Mouse (Mus musculus) MEL (cell line): ENCODE data around the gene Ankrd16.

Experiments
- ELF1 ChIP-seq: IDR thresholded peaks from 2 replicates; pipeline ENCODE4 v1.6.1; 2014; ENCODE audit warnings: low read depth, mild to moderate bottlenecking, inconsistent platforms, low read length, improper control_type of control experiment, moderate library complexity
- JUND ChIP-seq: IDR thresholded peaks from 2 replicates; pipeline ENCODE4 v1.6.1; 2011; ENCODE audit warnings: low read depth, mild to moderate bottlenecking, improper control_type of control experiment, low read length
- MAFK ChIP-seq: IDR thresholded peaks from 2 replicates; pipeline ENCODE4 v1.6.1; 2011; ENCODE audit warnings: low read depth, mild to moderate bottlenecking, low read length, improper control_type of control experiment, borderline replicate concordance
- POLR2A ChIP-seq, 2 experiments: IDR thresholded peaks; 2 replicates each; pipeline ENCODE4 v1.6.1; 2011 to 2012; ENCODE audit warnings: low read length in 2 of 2, mild to moderate bottlenecking in 2 of 2, control low read depth in 1 of 2, improper control_type of control experiment in 1 of 2, low read depth in 1 of 2, moderate library complexity in 1 of 2; ENCODE audit not compliant: control insufficient read depth in 1 of 2, insufficient read depth in 1 of 2, poor library complexity in 1 of 2
- POLR2AphosphoS2 ChIP-seq: IDR thresholded peaks from 2 replicates; pipeline ENCODE4 v1.6.1; 2011; ENCODE audit warnings: low read length, improper control_type of control experiment

GRCm38 (mm10) chr2:11775121-11775520 lies 2.6 kb upstream of the Ankrd16 start:
- no peak for TF ChIP-seq POLR2AphosphoS2
- no peak for TF ChIP-seq MAFK
- no peak for TF ChIP-seq POLR2A (IDR thresholded peaks at IDR 0.05; ENCODE audit: control insufficient read depth in 1 of 2, insufficient read depth in 1 of 2, low read depth in 1 of 2, low read length in 2 of 2, poor library complexity in 1 of 2)
- no peak for TF ChIP-seq JUND
- TF ChIP-seq ELF1 = no peak
